Mouse (Mus musculus) E14TG2a.4 (cell line): Measurements from ENCODE around the gene Zzz3.

Experiments used
- CTCF ChIP-seq: conservative IDR thresholded peaks from 2 replicates; pipeline ENCODE4 v1.5.1; 2014; ENCODE audit warnings: low read length
- NANOG ChIP-seq: IDR thresholded peaks from 2 replicates; pipeline ENCODE4 v1.6.1; 2014; ENCODE audit warnings: borderline replicate concordance, low read length, mixed read lengths
- POU5F1 ChIP-seq: IDR thresholded peaks from 2 replicates; pipeline ENCODE4 v1.6.1; 2014; ENCODE audit warnings: low read length, borderline replicate concordance

DNA sequence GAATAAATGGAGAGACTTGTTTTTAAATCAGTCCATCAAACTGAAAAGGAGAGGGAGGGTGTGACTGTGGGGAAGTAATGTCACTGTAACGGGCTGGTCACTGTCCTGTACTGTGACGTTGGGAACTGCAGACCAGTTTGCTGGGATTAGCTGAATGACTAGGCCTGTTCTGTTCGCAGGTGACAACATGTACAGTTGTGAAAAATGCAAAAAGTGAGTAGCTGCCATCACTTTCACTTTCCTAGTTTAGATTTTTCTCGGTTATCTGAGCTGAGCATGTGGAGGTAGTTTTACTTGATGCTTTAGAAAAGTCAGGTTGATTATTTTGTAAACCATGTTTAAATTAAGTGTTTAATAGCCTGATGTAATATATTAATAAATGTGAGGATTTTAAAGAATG is 19.2 kb upstream of the Zzz3 start:
- TF ChIP-seq CTCF (no peak), POU5F1 (no peak), NANOG (no peak)
